8 mouse cellular contexts compared by ENCODE assay signal in the genomic region with DNA sequence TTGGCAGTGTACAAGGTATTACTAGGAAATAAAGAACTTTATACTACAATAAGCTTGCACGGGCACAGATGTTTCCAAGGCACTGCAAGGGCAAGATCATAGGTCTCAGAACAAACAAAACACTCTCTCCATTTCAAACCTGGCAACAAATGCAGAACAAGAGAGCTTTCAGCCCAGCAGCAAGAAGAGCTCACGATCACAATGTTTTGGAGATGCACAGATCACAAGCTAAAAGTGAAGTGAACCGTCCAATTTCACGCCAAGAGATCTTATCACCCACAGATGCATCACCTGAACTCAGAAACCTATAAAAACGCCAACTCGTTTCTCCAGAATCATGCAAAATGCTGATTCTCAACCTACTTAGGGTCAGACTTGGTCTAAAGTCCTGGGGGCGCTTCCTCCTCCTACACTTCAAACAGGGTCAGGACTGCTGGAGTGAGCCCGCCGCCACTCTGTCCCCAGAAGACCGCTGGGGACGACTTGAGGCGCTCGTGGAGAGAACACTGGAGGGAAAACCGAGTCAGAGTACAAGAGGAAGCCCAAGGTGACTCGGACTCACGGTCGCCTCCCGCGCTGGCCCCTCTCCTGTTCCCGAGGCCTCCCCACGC. TPM values are rescaled to one million over a fixed set of nuclear protein-coding genes. Genes with fewer than 3 reads are reported as not detected.
A peak's percentile ranks its signal among the peaks of the same experiment; 100 is the strongest.
DNase-seq lines count a peak whose midpoint lies in the region; ATAC-seq and TF ChIP-seq lines count a peak whose summit lies in the region.

No protein-coding gene starts in this region.

- TF ChIP-seq RAD21 in MEL (IDR thresholded peaks at IDR 0.05; ENCODE audit: low read depth, low read length): no peak

- no peak for TF ChIP-seq CTCF in MEL (IDR thresholded peaks at IDR 0.05 in 2 of 3, conservative IDR thresholded peaks at IDR 0.05 in 1 of 3; ENCODE audit: control insufficient read depth in 1 of 3, insufficient read depth in 1 of 3, low read depth in 2 of 3, low read length in 3 of 3, poor library complexity in 1 of 3, severe bottlenecking in 1 of 3)

- H3K79me2 ChIP-seq in MEL (ENCODE audit: control insufficient read depth, insufficient read depth, low read length, poor library complexity): peaks cover 50% of the 10 kb centered on the region

- peaks cover 10% of the 10 kb centered on the region for H3K4me1 ChIP-seq in heart, embryonic 15.5 days (replicated peaks)
- peaks cover 0 to 6% of the 10 kb centered on the region in 2 experiments; a peak in 2 of 4 replicates for H3K4me1 ChIP-seq in MEL (ENCODE audit: control insufficient read depth in 1 of 2, insufficient read depth in 2 of 2, low read length in 2 of 2)
- peaks cover 13% of the 10 kb centered on the region; the same call in 1 of the 2 replicates for H3K4me1 ChIP-seq in midbrain, embryonic 11.5 days (ENCODE audit: control insufficient read depth, insufficient read depth, low read length)

- peak overlapping the region; percentile 78 for H3K9ac ChIP-seq in heart, embryonic 15.5 days
- peak overlapping the region; percentile 89 for H3K9ac ChIP-seq in MEL (ENCODE audit: control insufficient read depth, low read depth, low read length, poor library complexity, severe bottlenecking)
- H3K9ac ChIP-seq in midbrain, embryonic 11.5 days (ENCODE audit: low read length): peak overlapping the region; percentile 76

- WGBS in heart, embryonic 15.5 days: 3% methylated on average over 21 of the region's 21 CpGs
- 3% methylated on average over 21 of the region's 21 CpGs for WGBS in midbrain, embryonic 11.5 days

- H3K4me3 ChIP-seq in heart, embryonic 15.5 days: peak overlapping the region; percentile 81
- H3K4me3 ChIP-seq in MEL (ENCODE audit: control insufficient read depth in 1 of 2, insufficient read depth in 1 of 2, low read depth in 2 of 2, low read length in 2 of 2): peak overlapping the region; percentile 86 to 90
- peak overlapping the region; percentile 78 for H3K4me3 ChIP-seq in midbrain, embryonic 11.5 days (ENCODE audit: low read depth, low read length)

- peak; percentile 19; the same call in 1 of the 2 replicates for ATAC-seq in heart, embryonic 15.5 days (replicated peaks; ENCODE audit: insufficient number of reproducible peaks, insufficient read depth, low FRiP score, low read depth)
- ATAC-seq in granulocyte monocyte progenitor cell, adult 5-6 weeks (replicated peaks; ENCODE audit: poor library complexity, severe bottlenecking): peak; percentile 9; the same call in 1 of the 2 replicates
- no peak; the same call in 1 of the 2 replicates for ATAC-seq in midbrain, embryonic 11.5 days (ENCODE audit: low FRiP score)

- intact Hi-C loops in heart, postnatal 14 days (cut with DNase I): no loop called here

- TF ChIP-seq POLR2A in MEL (IDR thresholded peaks at IDR 0.05; ENCODE audit: control insufficient read depth in 1 of 2, insufficient read depth in 1 of 2, low read depth in 1 of 2, low read length in 2 of 2, poor library complexity in 1 of 2): no peak

- no peaks in the 10 kb centered on the region for H3K36me3 ChIP-seq in heart, embryonic 15.5 days
- H3K36me3 ChIP-seq in MEL (ENCODE audit: control insufficient read depth in 1 of 2, insufficient read depth in 2 of 2, low read length in 2 of 2): peaks cover 0 to 13% of the 10 kb centered on the region in 2 experiments; a peak in 3 of 4 replicates
- H3K36me3 ChIP-seq in midbrain, embryonic 11.5 days (ENCODE audit: control insufficient read depth, insufficient read depth, low read length): no peaks in the 10 kb centered on the region

- DNase-seq in heart, postnatal 14 days: no peak
- DNase-seq in MEL (ENCODE audit: low read depth, low spot score): peak; percentile 58
- DNase-seq in midbrain, embryonic 11.5 days (ENCODE audit: low spot score, missing footprints): peak; percentile 86
- no peak for DNase-seq in gastrocnemius, postnatal 4 days (ENCODE audit: low spot score in 2 of 2)
- no peak for DNase-seq in layer of hippocampus, adult 9-10 months (ENCODE audit: low spot score)
- DNase-seq in cerebellum, adult 11-12 months: no peak

- no peak for TF ChIP-seq EP300 in MEL (IDR thresholded peaks at IDR 0.05; ENCODE audit: low read depth in 1 of 2, low read length in 2 of 2)

- H3K9me3 ChIP-seq in heart, embryonic 15.5 days (replicated peaks): no peaks in the 10 kb centered on the region
- H3K9me3 ChIP-seq in MEL (replicated peaks; ENCODE audit: insufficient read depth, low read length): no peaks in the 10 kb centered on the region
- no peaks in the 10 kb centered on the region for H3K9me3 ChIP-seq in midbrain, embryonic 11.5 days (ENCODE audit: control insufficient read depth, low read length)

- H3K4me2 ChIP-seq in heart, embryonic 15.5 days: peak overlapping the region; percentile 72
- peak overlapping the region; percentile 68 for H3K4me2 ChIP-seq in midbrain, embryonic 11.5 days

- H3K27ac ChIP-seq in heart, embryonic 15.5 days: peak overlapping the region; percentile 70
- H3K27ac ChIP-seq in MEL (ENCODE audit: control insufficient read depth, low read depth, low read length): peak overlapping the region; percentile 63
- peak overlapping the region; percentile 60 for H3K27ac ChIP-seq in midbrain, embryonic 11.5 days (ENCODE audit: low read depth, low read length)

- H3K27me3 ChIP-seq in heart, embryonic 15.5 days: no peaks in the 10 kb centered on the region
- no peaks in the 10 kb centered on the region; a peak in 1 of 4 replicates for H3K27me3 ChIP-seq in MEL (ENCODE audit: control insufficient read depth in 1 of 2, insufficient read depth in 2 of 2, low read length in 2 of 2)
- H3K27me3 ChIP-seq in midbrain, embryonic 11.5 days (ENCODE audit: control insufficient read depth, insufficient read depth, low read length): no peaks in the 10 kb centered on the region

TF ChIP-seq in MEL, 35 proteins besides CTCF, POLR2A, EP300 and RAD21:
- peak; percentile 67 for TF ChIP-seq GATA1 (IDR thresholded peaks at IDR 0.05; ENCODE audit: low read depth, low read length)
- TF ChIP-seq MAFK (IDR thresholded peaks at IDR 0.05; ENCODE audit: borderline replicate concordance, low read depth, low read length): no peak
TF ChIP-seq in MEL: peak in this region for 1.

RNA-seq across cellular contexts. Expression of gene Uggt1, which starts 1.0 kb away (rescaled TPM):
- polyA plus RNA-seq in heart, embryonic 15.5 days (2015; fragmentation: Nextera tagmentation; extraction: Ambion mirVana): 26.7 and 40.0 TPM in 2 replicates
- 10 to 100 TPM; 26.5 to 30.9 TPM for total RNA-seq in heart, postnatal 14 days (2021)
- 40.0 and 47.9 TPM in 2 replicates for total RNA-seq in MEL (2012; rRNA removed)
- 10 to 100 TPM; 33.8 to 98.3 TPM for polyA plus RNA-seq in MEL (2012; ENCODE audit: insufficient read depth in 1 of 2, insufficient read length in 2 of 2, low read depth in 1 of 2, low replicate concordance in 2 of 2, missing spikeins in 1 of 2)
- total RNA-seq in granulocyte monocyte progenitor cell, adult 5-6 weeks (2014; fragmentation: Nextera tagmentation): 63.8 and 67.1 TPM in 2 replicates
- 155 and 170 TPM in 2 replicates for total RNA-seq in granulocyte monocyte progenitor cell, adult 5-6 weeks (2017)
- polyA plus RNA-seq in midbrain, embryonic 11.5 days (2014; fragmentation: Nextera tagmentation; extraction: Ambion mirVana): 80.7 and 83.0 TPM in 2 replicates
- 10 to 100 TPM; 38.4 to 40.3 TPM for total RNA-seq in gastrocnemius, postnatal 4 days (2021)

RNA-seq across cellular contexts. Expression of gene Neurl3, which starts 30.9 kb away (rescaled TPM):
- polyA plus RNA-seq in heart, embryonic 15.5 days (2015; fragmentation: Nextera tagmentation; extraction: Ambion mirVana): 4.5 and 5.8 TPM in 2 replicates
- 1 to 10 TPM; 2.6 to 2.9 TPM for total RNA-seq in heart, postnatal 14 days (2021)
- total RNA-seq in MEL (2012; rRNA removed): 0.92 and 1.3 TPM in 2 replicates
- polyA plus RNA-seq in MEL (2012; ENCODE audit: insufficient read depth in 1 of 2, insufficient read length in 2 of 2, low read depth in 1 of 2, low replicate concordance in 2 of 2, missing spikeins in 1 of 2): 1 to 10 TPM in 1 of 2 experiments, not detected in 1; 3.3 TPM
- total RNA-seq in granulocyte monocyte progenitor cell, adult 5-6 weeks (2014; fragmentation: Nextera tagmentation): 9.8 and 13.1 TPM in 2 replicates
- 14.4 and 17.5 TPM in 2 replicates for total RNA-seq in granulocyte monocyte progenitor cell, adult 5-6 weeks (2017)
- polyA plus RNA-seq in midbrain, embryonic 11.5 days (2014; fragmentation: Nextera tagmentation; extraction: Ambion mirVana): 0.33 and 0.57 TPM in 2 replicates
- total RNA-seq in gastrocnemius, postnatal 4 days (2021): 1 to 10 TPM; 2.8 to 2.9 TPM

Comparison
In these comparisons a context has a peak if more than half of its experiments do, and no peak if none do; other contexts are left out.
1. DNase-seq: peak in MEL (single experiment) and midbrain, embryonic 11.5 days (single experiment); none in heart, postnatal 14 days (0 of 2), gastrocnemius, postnatal 4 days (0 of 2), layer of hippocampus, adult 9-10 months (single experiment) and cerebellum, adult 11-12 months (single experiment).
2. Peak in every context shown above with its lines, with median percentiles within 50 percentile points of each other: H3K27ac ChIP-seq, H3K4me3 ChIP-seq and H3K9ac ChIP-seq.